Mouse (Mus musculus) layer of hippocampus, adult 8-10 months (tissue): ENCODE results near the gene Gla. TPM values are rescaled to one million over a fixed set of nuclear protein-coding genes. Genes with fewer than 3 reads are reported as not detected.

Source experiments
- total RNA-seq, 4 experiments: library from RNA; stranded (reverse); gene quantifications; 2 replicates each; pipeline ENCODE4 v1.2.4; 2022

Gla gene
- total RNA-seq, 4 experiments from 2014 or later, result 8.5 to 12.2 (median 10.2) TPM

Other genes with a start within 250 kb of the Gla start
- gene Drp2, start 196.6 kb downstream of the Gla start, total RNA-seq, result 10 to 100 TPM; 30.2 to 48.0 (median 41.8) TPM
- under 1 TPM in 1 of 4 experiments, not detected in 3; 0.29 TPM for gene Taf7l, start 124.6 kb downstream of the Gla start, total RNA-seq
- 10 to 100 TPM; 13.6 to 18.8 (median 15.8) TPM for gene Timm8a1, start 59.3 kb downstream of the Gla start, total RNA-seq
- 1 to 10 TPM in 3 of 4 experiments, under 1 TPM in 1; 0.71 to 4.0 (median 2.8) TPM for gene Btk, start 17.6 kb downstream of the Gla start, total RNA-seq
- 100 to 1,000 TPM in 3 of 4 experiments, 10 to 100 TPM in 1; 97.1 to 183 (median 148) TPM for gene Rpl36a, start 15.5 kb downstream of the Gla start, total RNA-seq
- 100 to 1,000 TPM; 149 to 162 (median 155) TPM for gene Hnrnph2, start 54 bp upstream of the Gla start, total RNA-seq
- gene Armcx4, start 85.4 kb upstream of the Gla start, total RNA-seq, result 10 to 100 TPM; 33.6 to 37.1 (median 35.0) TPM
- gene Armcx1, start 116.8 kb upstream of the Gla start, total RNA-seq, result 10 to 100 TPM; 51.9 to 67.4 (median 63.3) TPM
- 10 to 100 TPM in 1 of 4 experiments, 1 to 10 TPM in 3; 8.6 to 10.0 (median 9.0) TPM for gene Armcx6, start 150.3 kb upstream of the Gla start, total RNA-seq
- gene Armcx3, start 155.5 kb upstream of the Gla start, total RNA-seq, result 10 to 100 TPM; 69.7 to 84.0 (median 78.9) TPM
- 10 to 100 TPM; 84.4 to 94.6 (median 89.2) TPM for gene Armcx2, start 208.1 kb upstream of the Gla start, total RNA-seq